Mouse (Mus musculus) heart, adult 10 weeks (tissue): ENCODE measurements around the gene Gm20738. TPM values are rescaled to one million over a fixed set of nuclear protein-coding genes. Genes with fewer than 3 reads are reported as not detected.

Experiments used
- polyA plus RNA-seq: library from polyadenylated mRNA; stranded (reverse); fragments of 350-450 nt; fragmentation: Illumina TruSeq; extraction: RNeasy Lipid Tissue Mini Kit (QIAGEN cat#74804); gene quantifications from one replicate; pipeline ENCODE4 v1.2.3, GENCODE M21; 2014; ENCODE audit warnings: low read depth, low replicate concordance

Gene Gm20738
- not detected for polyA plus RNA-seq

GRCm38 (mm10) chrY:37957511-37957910 is at the start of gene Gm20738:
TSS of gene Gm20738 (plus strand) at chrY:37957811.

